Mouse (Mus musculus) ES-Bruce4 (cell line): ENCODE measurements around the gene Erh.

Experiments used
- CTCF ChIP-seq: IDR thresholded peaks from one replicate; pipeline ENCODE4 v1.8.1; 2011; ENCODE audit warnings: low read depth, low read length
- EP300 ChIP-seq: IDR thresholded peaks from 2 replicates; pipeline ENCODE4 v1.6.1; 2011; ENCODE audit warnings: low read depth, low read length; ENCODE audit not compliant: insufficient read depth
- POLR2A ChIP-seq: IDR thresholded peaks from one replicate; pipeline ENCODE4 v1.8.1; 2011; ENCODE audit warnings: low read length; ENCODE audit not compliant: insufficient read depth

- no peak for TF ChIP-seq POLR2A
- TF ChIP-seq CTCF: no peak
- TF ChIP-seq EP300: no peak
Observed at GRCm38 (mm10) chr12:80693700-80694099, 49.6 kb upstream of the Erh start.
